Mouse (Mus musculus): ENCODE measurements around the gene Commd4. TPM values are rescaled to one million over a fixed set of nuclear protein-coding genes. Genes with fewer than 3 reads are reported as not detected.

The Commd4 gene
- total RNA-seq, 2 experiments from 2014 or later = 86.6 to 87.5 TPM

- no peak for DNase-seq (ENCODE audit: low spot score in 2 of 2)
Observed at GRCm38 (mm10) chr9:57143212-57143611, 14.9 kb downstream of the Commd4 start.

GRCm38 (mm10) chr9:57141417-57142353 lies 16.4 kb downstream of the Commd4 start:
- no peak for DNase-seq (ENCODE audit: low spot score in 2 of 2)

GRCm38 (mm10) chr9:57139571-57139970 lies 18.6 kb downstream of the Commd4 start:
- DNase-seq (ENCODE audit: low spot score in 2 of 2) = no peak

- DNase-seq (ENCODE audit: low spot score in 2 of 2) = no peak
Observed at GRCm38 (mm10) chr9:57139110-57139509, 19.0 kb downstream of the Commd4 start.

GRCm38 (mm10) chr9:57138507-57138906 lies 19.6 kb downstream of the Commd4 start:
- no peak for DNase-seq (ENCODE audit: low spot score in 2 of 2)

GRCm38 (mm10) chr9:57137777-57138176 lies 20.4 kb downstream of the Commd4 start:
- no peak for DNase-seq (ENCODE audit: low spot score in 2 of 2)

GRCm38 (mm10) chr9:57137246-57137645 lies 20.9 kb downstream of the Commd4 start:
- no peak for DNase-seq (ENCODE audit: low spot score in 2 of 2)

- DNase-seq (ENCODE audit: low spot score in 2 of 2) = peak; percentile 92 to 94
Observed at GRCm38 (mm10) chr9:57130577-57131433, 27.3 kb downstream of the Commd4 start, which contains the start of gene Man2c1. Man2c1 (plus strand) TSS chr9:57130690.

GRCm38 (mm10) chr9:57129641-57130040 lies 28.5 kb downstream of the Commd4 start:
- no peak for DNase-seq (ENCODE audit: low spot score in 2 of 2)

- DNase-seq (ENCODE audit: low spot score in 2 of 2) = no peak
Observed at GRCm38 (mm10) chr9:57117261-57117755, 40.8 kb downstream of the Commd4 start.

Other genes with a start within 250 kb of the Commd4 start
- gene Snx33, start 230.0 kb downstream of the Commd4 start, total RNA-seq (2021) = 1 to 10 TPM; 6.3 to 7.0 TPM
- gene Imp3, start 220.9 kb downstream of the Commd4 start, total RNA-seq (2021) = 10 to 100 TPM; 52.4 to 53.2 TPM
- 10 to 100 TPM; 16.7 to 18.1 TPM for gene Snupn, start 207.5 kb downstream of the Commd4 start, total RNA-seq (2021)
- 10 to 100 TPM; 31.3 TPM for gene Ptpn9, start 163.4 kb downstream of the Commd4 start, total RNA-seq (2021)
- 10 to 100 TPM; 27.3 to 29.7 TPM for gene Sin3a, start 86.3 kb downstream of the Commd4 start, total RNA-seq (2021)
- gene Man2c1, start 27.6 kb downstream of the Commd4 start, total RNA-seq (2021) = 100 to 1,000 TPM; 117 to 132 TPM
- 10 to 100 TPM in 1 of 2 experiments, 1 to 10 TPM in 1; 8.7 to 10.3 TPM for gene Neil1, start 10.0 kb downstream of the Commd4 start, total RNA-seq (2021)
- gene Trcg1, start 78.2 kb upstream of the Commd4 start, total RNA-seq (2021) = not detected
- 10 to 100 TPM; 29.8 to 31.4 TPM for gene 1700017B05Rik, start 104.3 kb upstream of the Commd4 start, total RNA-seq (2021)